Mouse (Mus musculus): ENCODE data around the gene Ankrd63. TPM values are rescaled to one million over a fixed set of nuclear protein-coding genes. Genes with fewer than 3 reads are reported as not detected.

The Ankrd63 gene
- polyA plus RNA-seq, 1 experiment from 2014 or later = not detected

DNA sequence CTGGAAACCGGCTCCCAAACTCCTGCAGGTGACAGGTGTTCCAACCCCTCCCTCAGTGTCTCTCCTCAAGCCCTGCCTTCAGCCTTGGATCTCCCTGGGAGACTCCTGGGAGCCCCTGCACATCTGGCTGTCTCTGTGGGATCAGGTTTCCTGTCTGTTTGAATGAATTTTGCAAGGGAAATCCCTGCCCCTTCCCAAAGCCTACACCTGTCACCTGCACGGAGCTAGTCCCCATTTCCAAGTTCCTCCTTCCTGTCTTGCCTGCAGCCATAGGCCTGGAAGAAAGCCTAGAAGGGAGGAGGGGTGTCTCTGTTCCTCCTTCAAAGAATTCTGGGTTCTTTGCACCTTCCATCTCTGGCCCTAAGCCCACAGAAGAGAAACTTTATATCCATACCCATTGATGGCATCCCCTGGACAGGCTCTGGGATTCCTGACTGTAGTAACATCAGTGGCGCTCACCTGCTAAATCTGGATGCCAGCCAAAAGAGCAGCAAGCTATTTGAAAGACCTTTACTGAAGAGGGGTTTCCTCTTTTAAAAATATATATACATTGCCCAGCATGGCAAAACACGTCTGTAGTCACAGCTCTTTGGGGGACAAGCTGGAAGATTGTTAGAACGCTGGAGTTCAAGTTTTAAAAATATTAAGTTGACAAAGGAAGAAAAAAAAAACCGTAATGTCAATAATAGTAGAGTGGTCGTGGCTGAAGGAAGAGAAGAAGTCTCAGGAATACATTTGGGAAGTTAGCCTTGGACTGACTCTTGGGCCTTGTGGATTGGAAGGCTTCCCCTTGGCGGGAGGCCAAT is 26.3 kb upstream of the Ankrd63 start:
- H3K4me2 ChIP-seq (replicated peaks; ENCODE audit: low read depth, low read length) = no peak overlapping the region
- H3K4me1 ChIP-seq (ENCODE audit: control insufficient read depth, insufficient read depth, low read length) = peaks cover 21% of the 10 kb centered on the region
- ATAC-seq (ENCODE audit: insufficient number of reproducible peaks, insufficient read depth, low FRiP score, low read depth) = no peak
- H3K9me3 ChIP-seq (ENCODE audit: control insufficient read depth, low read depth, low read length) = no peaks in the 10 kb centered on the region
- H3K4me3 ChIP-seq (ENCODE audit: low read depth, low read length) = no peak overlapping the region
- no peak overlapping the region for H3K9ac ChIP-seq (replicated peaks; ENCODE audit: low read depth, low read length)
- no peaks in the 10 kb centered on the region for H3K27me3 ChIP-seq (ENCODE audit: control insufficient read depth, insufficient read depth, low read length)
- H3K27ac ChIP-seq (ENCODE audit: low read length) = no peak overlapping the region
- 19% methylated on average over 8 of the region's 8 CpGs for WGBS
- H3K36me3 ChIP-seq (ENCODE audit: control insufficient read depth, insufficient read depth, low read length) = no peaks in the 10 kb centered on the region

DNA sequence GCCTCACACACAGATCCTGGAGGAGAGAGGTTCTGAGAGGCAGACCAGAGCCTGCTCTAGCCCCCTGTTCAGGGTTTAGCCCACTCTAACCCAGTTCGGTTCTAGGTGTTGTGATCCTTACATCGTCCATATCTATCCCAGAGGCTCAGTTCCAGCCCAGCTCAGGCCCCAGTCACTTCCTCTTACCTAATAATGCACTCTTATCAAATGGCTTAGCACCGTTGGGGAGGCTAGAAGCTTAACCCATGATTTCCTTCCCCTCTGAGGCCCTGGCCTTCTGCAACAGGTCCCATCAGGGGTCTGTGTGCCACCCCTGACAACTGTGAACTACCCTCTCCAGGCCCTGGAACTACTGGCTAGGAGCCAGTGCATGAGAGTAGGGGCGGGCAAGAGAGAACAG is 25.4 kb upstream of the Ankrd63 start:
- no peak overlapping the region for H3K4me2 ChIP-seq (replicated peaks; ENCODE audit: low read depth, low read length)
- H3K36me3 ChIP-seq (ENCODE audit: control insufficient read depth, insufficient read depth, low read length) = no peaks in the 10 kb centered on the region
- no peaks in the 10 kb centered on the region for H3K9me3 ChIP-seq (ENCODE audit: control insufficient read depth, low read depth, low read length)
- peaks cover 21% of the 10 kb centered on the region for H3K4me1 ChIP-seq (ENCODE audit: control insufficient read depth, insufficient read depth, low read length)
- no peak overlapping the region; the same call in 1 of the 2 replicates for H3K27ac ChIP-seq (ENCODE audit: low read length)
- 47% methylated on average over 4 of the region's 4 CpGs for WGBS
- no peak for ATAC-seq (ENCODE audit: insufficient number of reproducible peaks, insufficient read depth, low FRiP score, low read depth)
- no peak overlapping the region for H3K4me3 ChIP-seq (ENCODE audit: low read depth, low read length)
- no peaks in the 10 kb centered on the region for H3K27me3 ChIP-seq (ENCODE audit: control insufficient read depth, insufficient read depth, low read length)
- no peak overlapping the region for H3K9ac ChIP-seq (replicated peaks; ENCODE audit: low read depth, low read length)

DNA sequence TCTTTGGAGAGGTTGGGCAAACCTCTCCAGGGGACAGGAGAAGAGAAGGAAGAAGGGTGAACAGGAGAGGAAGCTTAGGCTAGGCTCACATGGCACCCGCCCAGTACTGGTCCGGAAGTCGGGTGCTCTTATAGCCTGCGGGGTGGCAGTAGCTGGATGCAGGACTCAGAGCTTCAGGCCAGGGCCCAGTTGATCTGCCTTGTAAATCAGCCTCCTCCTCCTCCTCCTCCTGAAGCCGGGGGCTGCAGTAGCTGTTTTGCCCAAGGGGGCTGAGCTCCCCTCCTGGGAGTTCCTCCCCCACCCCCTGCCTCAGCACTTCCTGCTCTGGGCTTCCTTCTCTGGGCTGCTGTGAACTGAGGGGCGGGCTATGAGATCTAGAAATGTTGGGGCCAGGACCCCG is 24.6 kb upstream of the Ankrd63 start, which contains the start of gene Plcb2:
Plcb2 (minus strand) TSS at position 102 of the 400 bp plus-strand sequence.
- peaks cover 21% of the 10 kb centered on the region for H3K4me1 ChIP-seq (ENCODE audit: control insufficient read depth, insufficient read depth, low read length)
- WGBS = 16% methylated on average over 6 of the region's 7 CpGs
- peak within 1 kb of the TSS; percentile 40; the same call in 1 of the 2 replicates for H3K27ac ChIP-seq (ENCODE audit: low read length)
- H3K4me2 ChIP-seq (replicated peaks; ENCODE audit: low read depth, low read length) = peak within 1 kb of the TSS; percentile 3
- H3K4me3 ChIP-seq (ENCODE audit: low read depth, low read length) = 0 out of 2 replicates have a peak within 1 kb of the TSS, but pooled peaks have one; percentile 0
- H3K9me3 ChIP-seq (ENCODE audit: control insufficient read depth, low read depth, low read length) = no peaks in the 10 kb centered on the region
- no peaks in the 10 kb centered on the region for H3K27me3 ChIP-seq (ENCODE audit: control insufficient read depth, insufficient read depth, low read length)
- peak; percentile 38 for ATAC-seq (ENCODE audit: insufficient number of reproducible peaks, insufficient read depth, low FRiP score, low read depth)
- H3K36me3 ChIP-seq (ENCODE audit: control insufficient read depth, insufficient read depth, low read length) = no peaks in the 10 kb centered on the region
- no peak within 1 kb of the TSS for H3K9ac ChIP-seq (replicated peaks; ENCODE audit: low read depth, low read length)

DNA sequence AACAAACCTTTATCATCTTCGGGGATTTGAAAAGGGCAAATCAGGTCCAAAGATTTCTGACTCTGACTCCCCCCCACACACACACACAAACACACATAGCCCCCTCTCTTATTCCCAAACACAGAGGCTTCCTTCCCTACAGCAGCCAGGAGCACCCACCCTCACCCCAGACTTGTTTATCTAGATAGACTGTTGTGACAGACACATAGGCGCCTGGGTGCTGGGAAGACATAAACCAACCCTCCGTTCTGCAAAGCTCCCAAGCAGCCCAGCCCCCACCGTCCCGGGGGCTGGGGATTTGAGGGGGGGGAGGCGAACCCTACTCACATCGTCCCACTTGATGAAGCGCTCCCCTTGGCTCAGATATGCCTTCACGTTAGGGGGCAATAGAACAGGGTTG is 24.1 kb upstream of the Ankrd63 start:
- no peak overlapping the region for H3K9ac ChIP-seq (replicated peaks; ENCODE audit: low read depth, low read length)
- no peaks in the 10 kb centered on the region for H3K27me3 ChIP-seq (ENCODE audit: control insufficient read depth, insufficient read depth, low read length)
- no peaks in the 10 kb centered on the region for H3K36me3 ChIP-seq (ENCODE audit: control insufficient read depth, insufficient read depth, low read length)
- H3K4me1 ChIP-seq (ENCODE audit: control insufficient read depth, insufficient read depth, low read length) = peaks cover 21% of the 10 kb centered on the region
- 0 out of 2 replicates have a peak overlapping the region, but pooled peaks have one; percentile 0 for H3K4me3 ChIP-seq (ENCODE audit: low read depth, low read length)
- WGBS = 12% methylated on average over 9 of the region's 9 CpGs
- H3K4me2 ChIP-seq (replicated peaks; ENCODE audit: low read depth, low read length) = peak overlapping the region; percentile 3
- peak overlapping the region; percentile 40; the same call in 1 of the 2 replicates for H3K27ac ChIP-seq (ENCODE audit: low read length)
- no peaks in the 10 kb centered on the region for H3K9me3 ChIP-seq (ENCODE audit: control insufficient read depth, low read depth, low read length)
- 0 out of 2 replicates have a peak, but pooled peaks have one; percentile 7 for ATAC-seq (ENCODE audit: insufficient number of reproducible peaks, insufficient read depth, low FRiP score, low read depth)

DNA sequence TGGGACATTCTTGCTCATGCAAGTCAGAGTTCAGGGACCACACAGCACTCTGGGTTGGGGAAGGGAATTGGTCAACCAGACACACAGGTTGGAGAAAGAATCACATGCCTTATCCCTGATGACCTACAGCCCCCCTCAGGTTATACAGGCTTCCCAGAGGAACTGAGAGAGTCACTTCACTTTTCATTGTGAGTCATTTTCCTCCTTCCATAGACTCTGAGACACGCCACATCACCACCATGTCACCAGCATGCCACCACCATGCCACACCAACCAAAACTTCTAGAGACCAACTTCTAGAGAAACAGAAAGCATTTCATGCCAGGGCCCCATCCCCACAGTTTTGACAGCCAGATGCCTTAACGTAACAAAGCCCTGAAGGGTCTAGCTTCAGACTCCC is 23.1 kb upstream of the Ankrd63 start:
- Histone ChIP-seq H3K4me1 (ENCODE audit: control insufficient read depth, insufficient read depth, low read length) (peaks cover 21% of the 10 kb centered on the region), H3K36me3 (ENCODE audit: control insufficient read depth, insufficient read depth, low read length) (no peaks in the 10 kb centered on the region), H3K9me3 (ENCODE audit: control insufficient read depth, low read depth, low read length) (no peaks in the 10 kb centered on the region), H3K27me3 (ENCODE audit: control insufficient read depth, insufficient read depth, low read length) (no peaks in the 10 kb centered on the region), H3K4me3 (ENCODE audit: low read depth, low read length) (no peak overlapping the region), H3K27ac (ENCODE audit: low read length) (no peak overlapping the region), H3K4me2 (replicated peaks; ENCODE audit: low read depth, low read length) (no peak overlapping the region), H3K9ac (replicated peaks; ENCODE audit: low read depth, low read length) (no peak overlapping the region)
- WGBS = 92% methylated on average over 2 of the region's 2 CpGs
- no peak for ATAC-seq (ENCODE audit: insufficient number of reproducible peaks, insufficient read depth, low FRiP score, low read depth)

DNA sequence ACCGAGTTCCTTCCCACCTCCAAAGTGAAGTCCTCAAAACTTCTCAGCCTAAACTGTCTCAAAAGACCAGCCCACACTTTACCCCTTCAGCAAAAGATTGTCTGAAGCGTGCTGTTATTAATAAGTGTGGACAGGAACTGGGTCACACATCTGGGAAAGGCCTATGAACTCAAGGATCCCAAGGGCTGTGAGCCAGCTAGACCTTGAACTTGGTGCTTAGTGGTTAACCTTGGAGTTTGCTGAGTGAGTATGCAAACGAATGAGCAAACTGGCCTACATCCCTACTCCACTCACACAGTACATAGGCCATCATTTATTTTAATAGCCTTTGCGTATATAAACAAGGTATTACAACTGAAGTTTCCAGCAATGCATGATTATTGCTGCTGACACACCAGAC is 21.7 kb upstream of the Ankrd63 start:
- Histone ChIP-seq H3K27ac (ENCODE audit: low read length) (no peak overlapping the region), H3K9ac (replicated peaks; ENCODE audit: low read depth, low read length) (no peak overlapping the region), H3K4me3 (ENCODE audit: low read depth, low read length) (no peak overlapping the region), H3K4me1 (ENCODE audit: control insufficient read depth, insufficient read depth, low read length) (peaks cover 21% of the 10 kb centered on the region), H3K4me2 (replicated peaks; ENCODE audit: low read depth, low read length) (no peak overlapping the region), H3K27me3 (ENCODE audit: control insufficient read depth, insufficient read depth, low read length) (no peaks in the 10 kb centered on the region), H3K9me3 (ENCODE audit: control insufficient read depth, low read depth, low read length) (no peaks in the 10 kb centered on the region), H3K36me3 (ENCODE audit: control insufficient read depth, insufficient read depth, low read length) (no peaks in the 10 kb centered on the region)
- no peak for ATAC-seq (ENCODE audit: insufficient number of reproducible peaks, insufficient read depth, low FRiP score, low read depth)
- WGBS = 80% methylated on average over 4 of the region's 4 CpGs

DNA sequence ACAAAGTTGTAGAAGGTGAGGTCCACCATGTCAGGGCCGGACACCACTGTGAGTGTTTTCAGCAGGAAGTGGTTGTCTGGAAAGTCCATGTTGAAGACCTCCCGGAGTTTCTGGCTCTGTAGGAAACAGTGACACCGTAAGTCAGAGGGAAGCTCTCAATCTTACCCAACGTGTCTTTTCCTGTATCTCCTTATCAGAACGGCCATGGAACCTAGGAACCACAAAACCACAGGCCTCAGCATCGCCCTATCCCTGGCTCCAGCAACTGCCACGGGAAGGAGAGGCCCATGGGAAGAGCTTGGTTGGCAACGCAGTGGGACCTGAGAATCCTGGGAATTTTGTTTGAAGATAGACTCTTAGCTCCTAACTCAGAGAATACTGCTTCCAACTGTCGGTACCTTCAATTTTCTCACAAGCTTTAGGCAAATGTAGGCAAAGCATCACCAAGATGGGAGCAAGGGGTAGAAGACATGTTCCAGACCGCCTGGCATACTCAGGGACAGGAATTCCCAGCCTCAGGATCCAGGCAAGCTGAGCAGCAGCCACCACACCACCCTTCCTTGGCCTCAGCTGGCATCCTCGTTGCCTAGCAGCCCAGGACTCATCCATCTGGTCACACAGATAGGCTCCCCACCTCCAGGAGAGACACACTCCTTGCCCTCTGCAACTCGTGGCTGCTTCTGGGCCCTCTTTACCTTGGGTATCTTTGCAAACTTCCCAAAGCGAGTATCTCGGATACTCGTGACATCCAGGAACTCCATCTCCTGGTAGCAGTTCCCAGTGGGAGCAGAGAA is 20.1 kb upstream of the Ankrd63 start:
- no peak for ATAC-seq (ENCODE audit: insufficient number of reproducible peaks, insufficient read depth, low FRiP score, low read depth)
- Histone ChIP-seq H3K27ac (ENCODE audit: low read length) (no peak overlapping the region), H3K27me3 (ENCODE audit: control insufficient read depth, insufficient read depth, low read length) (no peaks in the 10 kb centered on the region), H3K9me3 (ENCODE audit: control insufficient read depth, low read depth, low read length) (no peaks in the 10 kb centered on the region), H3K9ac (replicated peaks; ENCODE audit: low read depth, low read length) (no peak overlapping the region), H3K4me1 (ENCODE audit: control insufficient read depth, insufficient read depth, low read length) (peaks cover 13% of the 10 kb centered on the region), H3K4me3 (ENCODE audit: low read depth, low read length) (no peak overlapping the region), H3K4me2 (replicated peaks; ENCODE audit: low read depth, low read length) (no peak overlapping the region), H3K36me3 (ENCODE audit: control insufficient read depth, insufficient read depth, low read length) (no peaks in the 10 kb centered on the region)
- 74% methylated on average over 15 of the region's 15 CpGs for WGBS

DNA sequence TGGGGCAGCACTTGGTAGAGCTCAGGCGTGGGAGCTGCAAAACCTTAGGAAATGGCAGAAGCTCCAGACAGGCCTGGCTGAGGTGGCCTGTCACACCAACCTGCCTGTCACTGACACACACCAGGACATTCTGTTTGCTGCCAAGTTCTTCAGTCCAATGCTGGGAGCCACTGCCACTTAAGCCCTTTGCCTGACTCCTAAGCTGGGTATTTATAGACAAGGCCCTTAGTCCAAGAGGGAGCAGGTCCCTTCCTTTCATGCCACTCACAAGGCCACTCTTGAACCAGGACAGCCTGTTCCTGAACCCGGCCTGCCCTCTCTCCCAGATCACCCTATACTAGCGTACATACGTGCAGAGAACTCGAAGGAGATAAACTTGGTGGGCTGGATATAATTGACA is 12.9 kb upstream of the Ankrd63 start:
- Histone ChIP-seq H3K27ac (ENCODE audit: low read length) (no peak overlapping the region), H3K27me3 (ENCODE audit: control insufficient read depth, insufficient read depth, low read length) (peaks cover 15% of the 10 kb centered on the region; the same call in 1 of the 2 replicates), H3K4me3 (ENCODE audit: low read depth, low read length) (no peak overlapping the region), H3K9me3 (ENCODE audit: control insufficient read depth, low read depth, low read length) (no peaks in the 10 kb centered on the region), H3K9ac (replicated peaks; ENCODE audit: low read depth, low read length) (no peak overlapping the region), H3K4me2 (replicated peaks; ENCODE audit: low read depth, low read length) (no peak overlapping the region), H3K36me3 (ENCODE audit: control insufficient read depth, insufficient read depth, low read length) (no peaks in the 10 kb centered on the region), H3K4me1 (ENCODE audit: control insufficient read depth, insufficient read depth, low read length) (no peaks in the 10 kb centered on the region)
- no peak for ATAC-seq (ENCODE audit: insufficient number of reproducible peaks, insufficient read depth, low FRiP score, low read depth)
- 83% methylated on average over 5 of the region's 5 CpGs for WGBS

Data from stomach, embryonic 14.5 days (tissue).